Mouse (Mus musculus): ENCODE results near the gene Gpr162. TPM values are rescaled to one million over a fixed set of nuclear protein-coding genes. Genes with fewer than 3 reads are reported as not detected.
"Not testable (repeated sequence)": the region's sequence is repeated elsewhere in the genome, so short reads cannot be mapped to it uniquely, and the experiment has no call there.

The Gpr162 gene
- total RNA-seq, 2 experiments from 2014 or later = 214 to 216 TPM

DNA sequence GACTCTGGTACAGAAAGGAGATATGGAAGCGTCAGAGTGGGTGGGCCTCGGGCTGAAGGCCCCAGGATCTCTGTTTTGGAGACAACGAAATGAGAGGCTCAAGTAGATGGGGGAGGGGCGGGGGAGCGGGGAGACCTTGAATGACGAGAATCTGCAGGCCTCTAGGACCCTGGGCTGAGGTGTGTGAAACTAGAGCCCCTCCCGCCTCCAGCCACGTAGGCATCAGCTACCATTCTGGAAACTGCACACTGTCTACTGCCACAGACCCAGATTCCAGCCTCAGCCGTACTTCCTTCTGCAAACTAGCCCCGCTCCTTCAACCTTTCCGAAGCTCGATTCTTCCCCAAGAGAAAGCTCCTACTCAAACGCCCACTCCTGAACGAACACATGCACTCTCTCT, 7.5 kb downstream of the Gpr162 start:
- peak; percentile 67 to 74 for DNase-seq (ENCODE audit: extremely low spot score in 1 of 2, low spot score in 2 of 2)
- intact Hi-C loops (cut with DNase I) = loop anchor here (10.0 kb wide), 1 partner anchor 228 kb away; no protein-coding TSS in a partner anchor

DNA sequence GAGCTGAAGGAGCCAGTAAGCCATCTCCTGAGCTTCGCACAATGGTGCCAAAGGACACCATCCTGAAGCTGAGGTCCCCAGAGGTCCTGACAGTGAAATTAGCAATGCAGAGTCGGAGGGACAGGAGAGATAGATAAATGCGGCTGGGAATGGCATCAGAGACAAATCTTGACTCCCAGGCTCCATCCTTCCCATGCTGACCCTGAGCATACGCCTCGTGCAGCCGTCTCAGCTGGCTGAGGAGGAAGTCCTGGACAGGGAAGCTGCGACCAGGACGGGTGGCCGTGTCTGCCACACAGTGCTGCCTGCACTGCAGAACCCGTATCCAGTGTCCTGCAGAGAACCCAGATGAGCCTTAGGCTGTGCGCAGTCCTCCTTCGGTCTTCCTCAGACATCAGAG, 9.1 kb downstream of the Gpr162 start:
- DNase-seq (ENCODE audit: extremely low spot score in 1 of 2, low spot score in 2 of 2) = no peak
- intact Hi-C loops (cut with DNase I) = loop anchor here (10.0 kb wide), 1 partner anchor 230 kb away; no protein-coding TSS in a partner anchor

DNA sequence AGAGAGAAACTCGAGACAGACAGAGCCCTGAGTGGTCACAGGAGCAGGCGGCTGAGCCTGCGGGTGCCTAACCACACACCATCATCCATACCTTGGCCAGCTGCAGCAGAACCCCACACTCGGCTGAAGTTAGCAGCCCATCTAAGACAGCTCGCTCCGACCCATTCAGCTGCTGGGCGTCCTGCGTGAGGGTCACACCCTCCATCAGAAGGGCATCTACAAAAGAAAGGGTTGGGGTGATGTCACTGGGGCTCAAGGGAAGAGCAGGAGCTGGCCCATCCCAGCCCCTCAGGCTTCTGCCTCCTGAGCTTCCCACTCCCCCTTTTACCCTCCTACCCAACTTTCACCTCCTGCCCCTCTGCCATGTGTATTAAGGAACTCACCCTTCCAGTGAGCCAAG, 13.2 kb downstream of the Gpr162 start:
- intact Hi-C loops (cut with DNase I) = loop anchor here (10.0 kb wide), 1 partner anchor 234 kb away; no protein-coding TSS in a partner anchor
- no peak for DNase-seq (ENCODE audit: extremely low spot score in 1 of 2, low spot score in 2 of 2)

DNA sequence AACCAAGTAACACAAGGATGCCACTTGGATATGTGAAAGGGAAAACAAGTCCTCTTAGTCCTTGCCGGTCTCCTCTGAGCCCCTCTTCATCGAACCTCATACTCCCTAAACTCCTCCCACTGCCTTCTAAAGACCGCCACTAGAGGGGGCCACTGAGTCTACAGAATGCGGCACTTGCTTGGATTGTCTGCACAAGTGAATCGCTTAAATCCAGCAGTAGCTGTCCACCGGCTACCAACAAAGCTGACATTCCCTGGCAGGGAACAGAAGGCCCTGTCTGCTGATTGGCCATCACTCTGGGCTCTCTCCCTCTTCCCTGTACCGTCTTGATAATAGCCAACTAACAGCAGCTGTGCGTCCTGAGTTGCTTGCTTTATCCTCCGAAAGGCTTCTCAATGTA, 16.5 kb downstream of the Gpr162 start:
- intact Hi-C loops (cut with DNase I) = no loop called here
- DNase-seq (ENCODE audit: extremely low spot score in 1 of 2, low spot score in 2 of 2) = peak; percentile 90 to 92

DNA sequence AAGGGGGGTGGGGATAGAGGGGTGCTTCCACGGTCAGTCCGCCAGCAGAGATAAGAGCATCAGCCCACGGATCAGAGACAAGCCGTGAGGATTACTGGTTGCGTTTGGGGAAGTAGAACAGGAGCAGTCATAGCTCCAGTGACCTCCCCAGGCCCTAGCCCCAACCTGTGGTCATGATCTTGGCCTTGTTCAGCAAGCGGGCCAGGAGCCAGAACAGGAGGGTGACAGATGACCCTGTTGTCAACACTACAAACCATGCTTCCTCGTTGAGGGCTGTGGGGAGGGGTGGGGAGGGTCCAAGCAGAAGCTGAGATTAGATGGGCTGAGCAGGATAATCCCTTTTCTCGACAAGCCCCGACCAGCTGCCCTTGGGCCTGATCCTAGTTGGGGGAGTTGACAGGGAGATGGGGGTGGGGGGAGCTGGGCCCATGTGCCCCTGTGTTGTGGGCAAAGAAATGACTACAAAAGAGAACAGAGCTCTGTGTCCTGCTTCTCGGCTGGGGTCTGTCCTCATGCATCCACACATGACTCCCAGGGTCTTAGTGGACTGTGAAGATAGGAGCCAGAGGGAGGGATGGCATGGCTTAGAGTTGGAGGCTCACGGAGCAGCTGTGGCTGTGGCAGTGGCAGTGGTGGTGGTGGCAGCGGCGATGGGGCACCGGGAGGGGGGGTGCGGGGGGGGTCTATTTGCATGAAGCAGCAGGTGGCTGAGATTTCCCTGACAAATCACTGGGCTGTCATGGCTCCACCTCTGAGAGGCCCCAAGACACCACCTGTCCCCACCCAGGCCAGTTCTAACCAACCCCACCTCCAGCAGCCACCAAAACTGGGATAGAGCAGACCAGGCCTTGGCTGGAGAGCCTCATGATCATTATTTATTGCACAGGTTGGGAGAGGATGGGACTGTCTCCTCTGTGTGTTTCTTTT, 23.3 kb downstream of the Gpr162 start, which contains the start of gene Gnb3:
Gene Gnb3 (minus strand): TSS at position 35 of the 927 bp plus-strand sequence.
- intact Hi-C loops (cut with DNase I) = no loop called here
- no peak for DNase-seq (ENCODE audit: extremely low spot score in 1 of 2, low spot score in 2 of 2)

DNA sequence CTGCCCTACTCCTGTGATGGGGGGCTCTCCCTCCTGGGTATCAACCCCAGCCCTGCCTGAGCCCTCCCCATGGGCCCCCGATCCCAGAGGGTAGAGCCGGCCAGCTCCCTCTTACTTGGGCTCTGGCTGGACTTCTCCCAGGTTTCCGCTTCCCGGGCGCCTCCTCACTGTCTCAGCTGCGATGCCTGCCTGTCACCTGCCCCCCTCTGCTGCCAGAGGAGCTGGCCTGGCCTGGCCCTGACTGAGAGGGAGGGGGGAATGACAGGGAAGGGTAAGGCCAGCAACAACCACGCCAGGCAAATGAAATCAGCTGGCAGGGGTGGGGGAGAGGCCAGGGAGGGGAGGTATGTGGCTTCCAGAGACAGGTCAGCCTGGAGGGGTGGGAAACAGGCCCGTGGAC, 24.0 kb downstream of the Gpr162 start:
- intact Hi-C loops (cut with DNase I) = no loop called here
- no peak for DNase-seq (ENCODE audit: extremely low spot score in 1 of 2, low spot score in 2 of 2)

DNA sequence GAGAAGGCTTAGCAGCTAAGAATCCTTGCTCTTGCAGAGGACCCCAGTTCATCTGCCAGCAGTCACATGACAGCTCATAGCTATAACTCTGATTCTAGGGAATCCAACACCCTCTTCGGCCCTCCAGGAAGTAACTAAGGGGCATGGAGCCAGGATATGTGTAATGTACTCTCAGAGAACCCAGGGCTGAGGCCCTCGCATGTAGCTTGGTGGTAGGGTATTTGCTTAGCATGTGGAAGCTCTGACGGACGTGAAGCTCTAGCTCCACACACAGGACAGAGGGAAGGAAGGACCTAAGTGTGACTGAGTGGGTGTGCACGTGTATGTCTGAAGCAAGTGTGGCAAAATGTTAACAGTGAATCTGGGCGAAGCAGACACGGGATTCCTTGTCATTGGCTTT, 27.4 kb downstream of the Gpr162 start:
- intact Hi-C loops (cut with DNase I) = no loop called here
- no peak for DNase-seq (ENCODE audit: extremely low spot score in 1 of 2, low spot score in 2 of 2)

DNA sequence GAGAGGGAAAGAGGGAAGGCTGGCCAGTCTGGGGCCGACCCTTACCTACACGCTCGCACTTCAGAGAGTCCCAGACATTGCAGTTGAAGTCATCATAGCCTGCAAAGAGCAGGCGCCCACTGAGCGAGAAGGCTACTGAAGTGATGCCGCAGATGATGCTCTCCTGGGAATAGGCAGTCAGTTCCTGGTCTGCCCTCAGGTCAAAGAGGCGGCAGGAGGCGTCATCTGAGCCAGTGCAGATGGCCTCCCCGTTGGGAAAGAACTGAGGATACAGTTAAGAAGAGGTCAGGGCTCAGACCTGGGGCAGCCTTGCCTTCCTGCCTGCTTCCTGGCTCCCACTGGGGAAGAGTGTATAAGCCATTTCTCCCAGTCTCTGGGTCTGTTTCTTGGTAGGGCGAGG, 28.3 kb downstream of the Gpr162 start:
- intact Hi-C loops (cut with DNase I) = no loop called here
- no peak for DNase-seq (ENCODE audit: extremely low spot score in 1 of 2, low spot score in 2 of 2)

DNA sequence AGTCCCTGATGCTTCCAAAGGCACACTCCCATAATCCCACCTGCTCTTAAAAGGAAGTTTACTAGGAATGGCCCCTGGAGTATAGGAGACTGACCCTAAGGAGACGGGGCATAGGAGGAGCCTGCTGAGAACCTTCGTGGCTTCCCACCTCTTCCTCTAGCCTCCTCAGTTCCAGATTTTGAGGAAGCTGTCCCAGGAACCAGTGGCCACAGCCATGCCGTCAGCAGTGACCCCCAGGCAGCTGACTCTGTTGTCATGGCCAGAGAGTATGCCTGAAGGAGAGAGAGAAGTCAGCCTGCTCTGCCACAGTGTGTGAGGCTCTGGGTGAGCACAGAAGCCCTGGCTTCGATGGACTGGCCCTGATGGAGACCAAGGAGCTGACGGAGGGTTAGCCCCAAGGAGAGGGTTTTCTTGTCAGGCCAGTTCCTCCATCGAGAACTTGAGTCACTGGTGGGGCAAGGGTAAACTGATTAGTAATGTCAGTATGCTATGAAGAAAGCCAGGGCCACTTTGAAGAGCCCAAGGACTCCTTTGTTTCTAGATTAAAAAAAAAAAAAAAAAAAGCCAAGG, 29.2 kb downstream of the Gpr162 start:
- intact Hi-C loops (cut with DNase I) = no loop called here
- DNase-seq (ENCODE audit: extremely low spot score in 1 of 2, low spot score in 2 of 2) = no peak

DNA sequence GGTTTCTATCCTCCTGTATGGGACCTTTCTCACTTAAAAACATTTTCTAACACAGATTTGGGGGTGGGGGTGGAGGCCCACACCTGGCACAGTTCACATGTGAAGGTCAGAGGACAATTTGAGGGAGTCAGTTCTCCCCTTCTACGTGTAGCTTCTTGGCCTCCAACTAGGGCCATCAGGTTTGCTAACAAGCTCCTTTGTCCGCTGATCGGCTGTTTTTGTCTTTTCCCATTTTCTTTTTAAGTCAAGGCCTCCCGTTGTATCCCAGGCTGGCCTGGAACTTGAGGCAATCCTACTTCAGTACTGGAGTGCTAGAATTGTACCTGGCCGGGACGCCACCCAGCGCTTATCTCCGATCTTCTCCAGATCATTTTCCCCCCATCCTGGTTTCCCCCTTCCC, 32.1 kb downstream of the Gpr162 start:
- no peak for DNase-seq (ENCODE audit: extremely low spot score in 1 of 2, low spot score in 2 of 2)
- intact Hi-C loops (cut with DNase I) = no loop called here

DNA sequence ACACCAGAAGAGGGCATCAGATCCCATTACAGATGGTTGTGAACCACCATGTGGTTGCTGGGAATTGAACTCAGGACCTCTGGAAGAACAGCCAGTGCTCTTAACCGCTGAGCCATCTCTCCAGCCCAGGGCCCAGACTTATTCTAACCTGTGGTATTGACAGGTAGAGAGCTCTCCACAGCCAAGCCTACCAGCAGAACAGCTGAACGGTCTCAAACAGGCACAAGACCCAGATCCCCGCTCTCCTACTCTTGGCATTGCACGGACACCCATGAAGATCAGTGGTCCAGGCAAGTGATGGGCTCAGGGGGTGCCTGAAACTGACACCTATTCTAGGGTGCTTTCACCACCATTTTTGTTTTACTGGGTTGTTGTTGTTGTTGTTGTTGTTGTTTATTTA, 32.6 kb downstream of the Gpr162 start:
- intact Hi-C loops (cut with DNase I); DNase-seq (ENCODE audit: extremely low spot score in 1 of 2, low spot score in 2 of 2): not testable (repeated sequence)

DNA sequence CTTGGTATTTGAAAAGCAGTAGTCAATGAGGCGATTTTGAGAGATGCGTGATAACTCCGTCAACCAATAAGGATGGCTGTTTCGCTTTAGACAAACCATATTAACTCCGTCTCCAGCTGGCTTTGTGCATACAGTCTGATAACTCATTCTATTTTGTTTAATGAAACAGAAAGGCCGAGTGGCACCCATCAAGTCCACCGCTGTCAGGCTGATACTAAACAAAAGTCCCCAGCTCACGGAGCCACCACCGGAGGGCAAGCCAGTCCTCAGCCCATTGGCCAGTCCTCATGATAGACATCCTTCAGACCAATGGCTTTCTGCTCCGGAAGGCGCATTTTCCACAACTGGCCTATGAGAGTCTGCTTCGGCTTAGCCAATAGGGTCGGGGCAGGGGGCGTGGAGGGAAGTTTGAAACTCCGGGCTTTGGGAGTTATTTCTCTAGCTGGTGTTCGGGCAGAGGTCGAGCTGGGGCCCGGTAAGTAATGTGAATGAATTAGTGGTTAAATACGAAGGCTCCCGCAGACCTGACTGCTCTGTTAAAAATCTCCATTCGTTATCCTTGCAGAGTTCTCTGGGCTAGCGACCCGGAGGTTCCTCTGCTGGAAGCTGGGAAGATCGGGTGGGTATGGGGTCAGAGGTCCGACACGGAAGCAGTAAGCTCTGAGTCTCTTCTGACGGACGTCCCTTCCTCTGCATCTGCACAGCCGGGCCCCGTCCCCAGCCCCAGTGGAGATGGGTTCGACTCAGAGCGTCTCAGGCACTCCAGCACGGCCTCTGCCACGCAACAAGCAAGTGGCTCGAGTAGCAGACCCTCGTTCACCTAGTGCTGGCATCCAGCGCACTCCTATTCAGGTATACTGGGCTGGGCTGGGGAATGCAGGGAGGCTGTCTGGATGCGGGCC, 33.7 kb downstream of the Gpr162 start:
- intact Hi-C loops (cut with DNase I) = no loop called here

DNA sequence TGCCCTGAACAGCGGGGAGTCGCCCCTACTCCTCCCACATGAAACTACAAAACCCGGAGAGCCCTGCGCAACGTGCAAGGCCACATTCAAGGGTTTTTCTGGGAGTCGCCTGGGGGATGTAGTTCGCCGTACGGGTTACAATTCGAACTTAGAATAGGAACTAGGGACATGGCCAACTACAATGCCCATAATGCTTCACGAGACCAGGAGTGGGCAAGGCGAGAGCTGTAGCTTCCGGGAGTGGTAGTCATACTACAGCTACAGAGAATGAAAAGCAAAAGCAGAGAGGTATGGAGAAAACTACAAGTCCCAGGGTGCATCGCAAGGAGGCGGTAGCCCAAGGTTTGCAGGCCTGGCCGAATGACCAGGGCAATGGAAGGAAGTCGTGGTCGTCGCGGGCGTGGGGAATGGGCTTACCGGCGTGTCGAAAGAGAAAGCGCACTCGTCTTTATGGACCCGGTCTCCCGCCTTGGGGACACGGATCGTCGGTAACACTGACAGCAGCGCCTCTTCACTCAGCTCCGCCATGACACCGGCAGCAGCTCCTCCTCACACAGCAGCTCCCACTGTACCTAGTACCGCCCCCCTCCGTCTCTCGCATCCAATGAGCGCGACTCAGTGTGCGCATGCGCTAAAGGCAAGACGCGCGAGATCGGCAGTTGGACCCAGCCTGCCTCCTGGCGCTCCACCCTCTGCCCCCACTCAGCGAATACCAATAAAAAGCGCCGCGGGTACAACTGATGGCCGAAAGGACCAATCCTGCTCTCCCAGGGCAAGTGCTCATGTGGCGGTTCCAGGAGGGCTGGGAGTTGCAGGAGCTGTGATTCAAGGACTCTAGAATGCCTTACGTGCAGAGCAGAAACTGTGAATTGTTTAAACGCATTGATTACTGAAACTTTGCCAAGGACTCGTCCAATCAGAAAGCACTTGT, 34.6 kb downstream of the Gpr162 start, which contains the start of the genes Usp5 and Cdca3:
Gene Usp5 (minus strand): TSS at position 617 of the 931 bp plus-strand sequence.
Gene Cdca3 (plus strand): TSS at position 680 of the 931 bp plus-strand sequence.
- intact Hi-C loops (cut with DNase I) = no loop called here
- DNase-seq (ENCODE audit: extremely low spot score in 1 of 2, low spot score in 2 of 2) = peak; percentile 99

More for the DNA sequence above, 33.7 kb downstream of the Gpr162 start:
- DNase-seq (ENCODE audit: extremely low spot score in 1 of 2, low spot score in 2 of 2) = peak; percentile 93 to 96

DNA sequence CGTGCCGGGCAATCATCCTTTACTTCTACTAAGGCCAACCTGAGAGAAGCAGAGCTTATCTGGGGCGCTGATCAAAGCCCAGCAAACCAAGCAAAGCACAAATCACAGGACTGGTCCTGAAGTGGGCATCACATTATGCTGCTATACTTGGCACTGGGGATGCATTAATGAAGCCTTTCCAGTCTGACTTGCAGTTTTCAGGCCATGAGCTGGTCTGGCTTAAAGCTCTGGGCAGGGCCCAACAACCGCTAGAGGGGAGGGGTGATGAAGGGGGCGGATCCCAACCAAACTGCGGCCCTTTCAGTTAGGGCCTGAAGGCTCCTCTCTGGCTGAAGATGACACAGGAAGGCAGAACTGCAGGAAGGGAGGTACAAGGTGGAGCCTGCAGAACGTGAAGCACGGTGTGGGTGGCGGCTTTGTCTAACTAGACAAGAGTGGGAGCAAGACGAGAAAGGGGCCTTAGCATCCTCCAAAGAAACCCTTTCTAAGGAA, 35.6 kb downstream of the Gpr162 start:
- peak in 1 of 2 experiments; percentile 39 for DNase-seq (ENCODE audit: extremely low spot score in 1 of 2, low spot score in 2 of 2)

DNA sequence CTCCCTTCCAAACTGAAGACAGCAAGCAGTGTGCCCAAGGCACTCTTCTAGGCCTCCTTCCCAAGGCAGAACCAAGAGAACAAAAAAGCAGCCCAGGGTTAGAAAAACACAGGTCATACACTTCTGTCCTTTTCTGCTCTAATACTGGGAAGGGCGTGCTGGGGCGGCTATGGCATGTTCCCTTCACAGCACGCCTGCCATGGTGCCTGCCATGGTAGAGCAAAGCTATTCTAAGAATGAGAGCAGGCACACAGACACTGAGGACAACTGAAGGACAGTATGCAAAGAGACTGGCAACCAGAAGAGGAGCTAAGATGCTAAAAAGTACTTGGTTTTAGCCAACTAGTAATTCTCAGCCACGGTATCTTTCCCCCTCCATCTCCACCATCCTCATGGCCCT, 41.7 kb downstream of the Gpr162 start:
- intact Hi-C loops (cut with DNase I) = no loop called here
- DNase-seq (ENCODE audit: extremely low spot score in 1 of 2, low spot score in 2 of 2) = peak in 1 of 2 experiments; percentile 3

More for the DNA sequence above, 35.6 kb downstream of the Gpr162 start:
- intact Hi-C loops (cut with DNase I) = no loop called here

DNA sequence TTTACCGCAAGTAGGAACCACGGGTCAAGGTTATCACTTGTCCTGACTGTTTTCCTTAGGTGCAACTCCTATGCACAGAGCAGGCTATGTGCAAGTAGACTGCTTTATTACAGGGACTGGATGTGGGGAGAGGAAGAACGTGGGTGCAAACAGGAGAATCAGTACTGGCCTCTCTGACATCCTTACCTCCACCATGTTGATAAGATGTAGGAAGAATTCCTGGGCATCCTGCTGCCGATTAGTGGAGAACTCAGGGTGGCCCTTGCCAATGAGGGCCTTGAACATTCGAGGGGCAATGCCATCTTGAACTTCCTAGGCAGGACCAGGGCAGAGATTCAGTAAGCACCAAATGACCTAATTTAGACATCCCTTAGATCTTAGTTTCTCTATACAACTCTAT, 42.9 kb downstream of the Gpr162 start:
- DNase-seq (ENCODE audit: extremely low spot score in 1 of 2, low spot score in 2 of 2) = peak in 1 of 2 experiments; percentile 1
- intact Hi-C loops (cut with DNase I) = no loop called here

DNA sequence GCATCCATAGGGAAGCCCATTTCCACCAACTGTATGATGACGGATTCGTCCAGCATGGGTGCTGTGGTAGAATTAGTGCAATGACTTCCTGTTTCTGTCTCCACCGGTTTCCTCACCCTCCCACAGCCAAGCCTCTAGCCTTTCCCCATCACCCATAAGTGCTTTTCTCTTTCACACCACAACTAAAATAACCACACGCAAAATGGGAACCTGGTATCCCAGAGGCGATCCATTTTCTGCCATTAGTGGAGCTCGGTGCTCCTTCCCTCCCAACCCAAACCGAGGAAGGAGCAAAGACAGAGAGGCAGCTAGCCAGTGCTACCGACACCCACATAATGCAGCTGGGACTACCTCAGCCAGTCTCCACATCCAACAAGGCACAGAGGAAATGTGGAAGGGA, 45.8 kb downstream of the Gpr162 start:
- intact Hi-C loops (cut with DNase I) = no loop called here

DNA sequence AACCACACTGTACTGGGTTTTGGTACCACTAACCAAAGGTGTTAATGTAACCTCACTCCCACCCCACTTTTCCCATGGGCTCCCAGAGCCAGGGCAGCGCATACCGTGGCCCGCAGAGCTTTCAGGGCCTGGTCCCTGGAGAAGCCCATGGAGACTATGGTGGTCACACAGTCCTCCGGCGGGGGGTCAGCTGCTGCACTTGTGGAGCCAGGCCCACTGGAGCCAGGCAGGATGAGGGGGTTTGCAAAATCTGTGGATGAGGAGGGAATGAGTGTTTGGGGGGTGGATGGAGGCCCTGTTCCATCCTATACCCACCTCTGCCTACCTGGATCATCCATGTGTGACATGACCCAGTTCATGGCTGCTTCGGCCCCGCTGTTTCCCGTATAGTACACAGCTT, 46.2 kb downstream of the Gpr162 start:
- intact Hi-C loops (cut with DNase I) = no loop called here
- peak in 1 of 2 experiments; percentile 18 for DNase-seq (ENCODE audit: extremely low spot score in 1 of 2, low spot score in 2 of 2)

More for the DNA sequence above, 45.8 kb downstream of the Gpr162 start:
- no peak for DNase-seq (ENCODE audit: extremely low spot score in 1 of 2, low spot score in 2 of 2)
